Mouse (Mus musculus): Measurements from ENCODE around the gene Apol8.

Gene Apol8

DNA sequence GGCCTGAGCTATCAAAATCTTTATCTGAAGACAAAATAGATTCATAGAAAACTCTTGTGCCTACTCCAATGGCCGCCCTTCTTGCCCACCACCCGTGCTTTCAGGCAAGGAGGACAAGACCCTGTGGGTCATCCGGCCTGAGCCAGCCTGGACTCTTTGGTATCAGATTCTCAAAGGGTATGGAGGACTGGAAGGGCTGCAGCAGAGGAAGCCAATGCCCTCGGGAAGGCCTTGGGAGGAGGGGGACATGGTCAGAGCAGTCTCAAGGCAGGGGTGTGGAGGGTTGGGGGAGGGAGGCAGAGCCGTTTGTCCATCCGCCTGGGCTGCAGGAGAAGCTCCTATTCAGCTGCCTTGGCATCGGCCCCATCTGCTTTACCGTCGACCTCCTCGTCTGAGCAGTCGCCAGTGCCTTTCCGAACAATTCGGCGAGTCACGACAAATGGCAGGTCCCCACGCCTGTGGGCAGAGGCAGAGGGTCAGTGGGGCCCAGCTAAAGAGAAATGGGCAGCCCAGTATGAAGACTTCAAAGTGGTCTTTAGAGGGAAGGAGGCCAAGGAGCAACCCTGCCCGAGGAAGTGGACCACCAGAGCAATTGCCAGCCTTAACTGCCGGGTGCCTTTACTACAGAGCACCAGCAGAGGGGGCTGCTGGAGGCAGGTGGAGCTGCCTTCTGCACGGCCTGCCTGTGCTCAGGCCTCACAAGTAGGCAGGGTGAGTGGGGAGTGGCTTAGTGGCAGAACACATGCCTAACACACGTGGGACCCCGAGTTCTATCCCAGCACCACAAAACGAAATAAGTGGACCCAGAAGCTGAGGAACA is 5.0 kb upstream of the Apol8 start:
- in situ Hi-C loops (cut with MboI; ENCODE audit: low pct_unique_long_range_greater_than_20kb in 1 of 2, low sequenced_read_pairs in 2 of 2, unreplicated experiment in 1 of 2), result no loop called here

DNA sequence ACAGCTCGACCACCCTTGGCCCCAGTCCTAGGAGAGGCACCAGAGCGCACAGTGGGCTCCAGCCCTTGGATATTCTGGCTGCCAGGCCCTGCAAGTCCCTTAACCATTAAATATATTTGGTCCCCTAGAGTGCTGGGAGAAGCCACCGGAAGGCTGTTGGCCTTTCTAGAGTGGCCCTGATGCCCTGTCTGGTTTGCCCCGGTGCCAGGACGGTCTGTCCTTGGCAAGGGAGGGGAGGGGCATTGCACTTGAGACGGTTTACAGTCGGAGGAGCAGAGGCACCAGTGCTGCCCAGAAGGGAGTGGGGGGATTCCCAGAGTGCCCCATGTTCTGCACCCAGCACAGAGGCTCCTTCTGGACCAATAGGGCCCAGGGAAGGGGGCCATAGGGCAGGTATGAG is 4.3 kb upstream of the Apol8 start:
- in situ Hi-C loops (cut with MboI; ENCODE audit: low pct_unique_long_range_greater_than_20kb in 1 of 2, low sequenced_read_pairs in 2 of 2, unreplicated experiment in 1 of 2), result no loop called here

DNA sequence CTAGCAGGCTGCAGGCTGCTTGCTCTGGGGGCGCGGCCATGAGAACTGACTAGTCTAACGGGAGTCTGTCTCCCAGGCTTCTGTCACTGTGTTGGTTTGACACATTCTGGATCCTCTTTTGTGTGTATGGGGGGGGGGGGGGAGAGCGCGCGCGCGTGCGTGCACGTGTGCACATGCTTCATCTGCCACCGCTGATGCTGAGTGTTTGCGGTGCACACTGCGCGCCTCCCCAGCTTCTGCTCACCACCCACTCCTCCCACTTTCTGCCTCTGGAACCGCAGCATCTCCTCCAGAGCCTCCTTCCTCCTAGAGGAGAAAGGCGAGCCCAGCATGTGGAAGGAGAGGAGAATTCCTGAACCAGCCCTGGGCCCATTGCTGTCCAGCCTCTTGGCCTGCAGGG is 3.2 kb upstream of the Apol8 start:
- in situ Hi-C loops (cut with MboI; ENCODE audit: low pct_unique_long_range_greater_than_20kb in 1 of 2, low sequenced_read_pairs in 2 of 2, unreplicated experiment in 1 of 2), result no loop called here

DNA sequence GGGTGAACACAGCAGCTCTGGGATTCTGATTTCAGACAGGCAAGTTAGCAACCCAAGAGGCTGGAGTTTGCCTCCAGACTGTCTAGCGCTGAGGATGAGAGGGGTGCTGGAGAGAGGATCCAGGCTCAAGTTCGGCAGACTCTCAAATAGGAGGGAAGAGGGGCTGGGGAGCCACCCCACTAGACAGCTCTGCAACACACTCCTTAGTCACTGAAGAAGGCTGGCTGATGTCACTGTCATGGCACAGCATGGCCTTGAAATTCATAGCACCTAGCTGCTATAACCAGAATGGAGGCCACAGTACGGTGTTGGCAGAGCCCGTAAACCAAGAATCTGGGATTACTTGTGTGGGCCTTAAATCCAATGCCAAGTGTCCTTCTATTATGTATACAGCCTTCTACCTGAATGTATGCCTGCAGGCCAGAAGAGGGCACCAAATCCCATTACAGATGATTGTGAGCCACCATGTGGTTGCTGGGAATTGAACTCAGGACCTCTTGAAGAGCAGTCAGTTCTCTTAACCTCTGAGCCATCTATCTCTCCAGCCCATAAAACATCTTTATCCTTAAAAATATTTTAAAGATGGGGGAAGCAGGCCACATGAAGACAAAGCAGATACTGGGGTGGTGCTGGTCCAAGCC is 903 bp upstream of the Apol8 start:
- in situ Hi-C loops (cut with MboI; ENCODE audit: low pct_unique_long_range_greater_than_20kb in 1 of 2, low sequenced_read_pairs in 2 of 2, unreplicated experiment in 1 of 2), result no loop called here

DNA sequence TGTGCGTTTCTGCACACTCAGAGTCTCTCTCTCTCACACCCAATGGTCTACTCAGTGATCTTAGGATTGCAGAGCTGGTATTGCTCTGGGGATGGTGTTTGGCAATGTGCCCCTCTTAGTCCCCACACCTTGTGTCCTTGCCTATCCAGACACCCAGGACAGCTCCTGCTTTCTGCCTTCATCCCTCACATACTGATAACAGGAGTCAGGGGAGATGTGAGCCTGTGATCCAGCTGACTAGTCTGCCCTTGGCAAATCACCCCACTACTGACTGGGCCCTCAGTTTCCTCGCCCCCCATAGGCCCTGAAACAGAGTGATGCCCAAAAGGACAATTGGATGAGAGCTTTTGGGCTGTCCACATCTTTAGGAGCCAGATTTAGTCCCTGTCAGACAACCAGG is 722 bp downstream of the Apol8 start:
- in situ Hi-C loops (cut with MboI; ENCODE audit: low pct_unique_long_range_greater_than_20kb in 1 of 2, low sequenced_read_pairs in 2 of 2, unreplicated experiment in 1 of 2), result no loop called here

DNA sequence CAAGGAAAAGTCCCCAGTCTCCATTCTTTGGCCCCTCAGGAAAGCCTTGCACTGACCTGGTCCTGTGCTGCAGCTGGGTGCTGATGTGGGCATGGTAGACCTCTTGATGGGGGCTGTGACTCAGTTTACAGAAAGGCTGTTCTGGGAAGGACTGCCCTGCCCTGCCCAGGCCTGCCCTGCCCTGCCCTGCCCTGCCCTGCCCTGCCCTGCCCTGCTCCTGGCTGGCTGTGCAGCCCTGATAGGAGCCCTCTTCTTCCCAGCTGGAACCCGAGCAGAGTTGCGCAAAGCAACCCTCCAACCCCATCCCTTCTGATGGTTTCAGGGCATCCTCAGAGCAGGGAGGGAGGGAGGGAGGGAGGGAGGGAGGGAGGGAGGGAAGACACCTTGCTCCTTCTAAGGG is 1.7 kb downstream of the Apol8 start:
- in situ Hi-C loops (cut with MboI; ENCODE audit: low pct_unique_long_range_greater_than_20kb in 1 of 2, low sequenced_read_pairs in 2 of 2, unreplicated experiment in 1 of 2), result no loop called here

DNA sequence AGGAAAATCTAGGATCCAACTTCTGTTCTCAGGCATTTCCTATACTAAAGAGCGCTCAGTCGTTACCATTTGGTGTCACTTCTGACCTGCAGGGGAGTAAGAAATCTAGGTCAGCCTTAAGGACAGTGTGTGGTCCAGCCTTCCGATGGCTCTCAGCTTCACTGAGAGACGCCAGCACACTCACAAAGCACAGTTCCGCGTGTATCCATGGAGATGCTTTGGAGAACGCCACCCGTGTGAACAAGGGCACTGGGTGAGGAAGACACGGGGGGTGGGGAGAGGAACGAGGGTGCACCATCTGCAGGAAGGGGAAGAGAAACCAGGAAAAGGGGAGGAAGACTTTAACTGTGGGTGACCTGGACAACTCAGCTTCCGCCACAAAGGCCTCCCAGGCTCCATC is 4.4 kb downstream of the Apol8 start:
- in situ Hi-C loops (cut with MboI; ENCODE audit: low pct_unique_long_range_greater_than_20kb in 1 of 2, low sequenced_read_pairs in 2 of 2, unreplicated experiment in 1 of 2), result no loop called here

DNA sequence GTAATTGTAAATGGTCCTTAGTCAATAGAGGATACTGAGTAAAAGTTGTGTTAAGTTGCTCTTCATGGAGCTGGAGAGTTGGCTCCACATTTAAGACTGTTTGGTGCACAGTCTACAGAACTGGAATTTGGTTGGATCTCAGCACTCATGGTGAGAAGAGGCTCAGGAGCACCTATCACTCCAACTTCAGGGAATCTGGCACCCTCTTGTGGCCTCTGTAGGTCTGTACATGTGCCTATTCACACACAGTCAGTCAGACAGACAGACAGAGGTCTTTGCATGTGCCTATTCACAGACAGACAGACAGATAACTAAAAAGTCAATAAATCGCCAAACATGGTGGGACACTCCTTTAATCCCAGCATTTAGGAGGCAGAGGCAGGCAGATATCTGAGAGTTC is 6.3 kb downstream of the Apol8 start:
- in situ Hi-C loops (cut with MboI; ENCODE audit: low pct_unique_long_range_greater_than_20kb in 1 of 2, low sequenced_read_pairs in 2 of 2, unreplicated experiment in 1 of 2), result no loop called here

DNA sequence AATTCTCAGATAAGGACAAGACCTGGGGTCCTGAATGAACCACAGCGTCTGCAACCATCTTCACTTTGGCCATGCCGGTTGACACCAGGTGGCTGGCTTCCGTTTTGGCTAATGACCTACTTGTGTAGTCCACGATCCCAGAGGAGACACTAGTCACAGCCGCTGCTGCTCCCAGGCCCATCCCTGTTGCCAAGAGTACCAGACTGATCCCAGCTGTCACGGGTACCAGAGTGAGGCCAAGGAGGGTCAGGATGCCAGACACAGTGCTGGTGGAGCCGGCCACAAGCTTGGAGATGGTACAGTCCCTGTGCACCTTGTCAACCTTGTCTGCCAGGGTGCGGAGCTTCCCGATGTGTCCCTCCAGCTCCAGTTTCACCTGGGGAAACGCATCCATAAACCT is 7.1 kb downstream of the Apol8 start:
- in situ Hi-C loops (cut with MboI; ENCODE audit: low pct_unique_long_range_greater_than_20kb in 1 of 2, low sequenced_read_pairs in 2 of 2, unreplicated experiment in 1 of 2), result loop anchor here in 1 of 2 experiments (25.0 kb wide), 1 partner anchor 363 kb away; the partner anchor contains the start of gene Cacng2

DNA sequence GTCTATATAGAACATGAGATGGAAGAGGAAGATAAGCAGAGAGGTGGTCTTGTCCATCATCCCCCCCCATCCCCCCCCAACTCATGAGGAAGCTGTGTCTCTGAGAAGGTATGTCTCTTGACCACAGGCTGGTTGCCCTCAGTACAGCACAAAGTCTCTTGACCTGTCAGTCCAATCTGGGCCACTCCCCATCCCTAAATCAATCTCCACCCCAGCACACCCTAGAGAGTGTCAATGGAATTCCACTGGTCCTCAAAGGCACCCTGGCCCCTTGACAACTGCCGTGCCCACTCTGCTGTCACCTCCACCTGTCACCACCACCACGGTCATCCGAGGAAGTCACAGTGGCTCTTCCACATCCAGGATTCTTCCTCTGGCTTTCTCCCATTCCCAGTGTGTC is 8.4 kb downstream of the Apol8 start:
- in situ Hi-C loops (cut with MboI; ENCODE audit: low pct_unique_long_range_greater_than_20kb in 1 of 2, low sequenced_read_pairs in 2 of 2, unreplicated experiment in 1 of 2), result loop anchor here in 1 of 2 experiments (25.0 kb wide), 1 partner anchor 364 kb away; the partner anchor contains the start of gene Cacng2

DNA sequence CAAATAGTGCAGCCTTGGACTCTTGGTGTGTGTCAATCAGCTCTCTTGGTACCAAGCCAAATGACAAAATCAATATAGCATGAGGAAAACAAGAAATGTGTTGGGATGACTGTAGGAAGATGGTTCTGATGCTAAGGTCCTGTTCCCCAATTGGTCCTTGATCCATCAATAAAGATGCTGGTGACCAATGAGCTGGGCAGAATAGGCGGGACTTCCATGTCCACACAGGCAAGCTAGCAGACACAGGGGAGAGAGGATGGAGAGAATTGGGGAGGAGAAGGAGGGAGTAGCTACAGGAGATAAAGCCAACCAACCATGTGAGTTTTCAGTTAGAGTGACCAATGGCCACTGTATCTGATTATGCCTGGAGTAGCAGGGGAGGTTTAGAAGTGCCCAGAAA is 10.5 kb downstream of the Apol8 start:
- in situ Hi-C loops (cut with MboI; ENCODE audit: low pct_unique_long_range_greater_than_20kb in 1 of 2, low sequenced_read_pairs in 2 of 2, unreplicated experiment in 1 of 2), result loop anchor here in 1 of 2 experiments (25.0 kb wide), 1 partner anchor 366 kb away; the partner anchor contains the start of gene Cacng2

DNA sequence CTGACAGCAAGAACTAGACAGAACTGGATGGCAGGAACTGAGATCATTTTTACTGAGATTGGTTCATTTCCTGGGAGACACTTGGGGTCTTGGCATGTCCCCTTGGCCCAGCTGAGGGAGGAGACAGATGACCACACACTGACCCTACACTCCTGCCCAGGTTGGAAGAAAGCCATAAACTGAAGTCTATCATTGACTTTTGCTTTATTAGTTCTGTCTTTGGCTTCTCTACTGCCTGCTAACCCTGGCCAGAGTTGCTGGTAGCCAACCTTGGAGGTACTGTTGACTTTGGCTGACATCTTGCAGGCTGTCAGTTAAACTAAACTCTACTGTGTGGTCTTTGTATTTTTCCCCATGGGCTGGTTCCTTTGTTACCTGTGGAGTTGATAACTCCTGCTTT is 11.7 kb downstream of the Apol8 start:
- in situ Hi-C loops (cut with MboI; ENCODE audit: low pct_unique_long_range_greater_than_20kb in 1 of 2, low sequenced_read_pairs in 2 of 2, unreplicated experiment in 1 of 2), result loop anchor here in 1 of 2 experiments (25.0 kb wide), 1 partner anchor 367 kb away; the partner anchor contains the start of gene Cacng2

DNA sequence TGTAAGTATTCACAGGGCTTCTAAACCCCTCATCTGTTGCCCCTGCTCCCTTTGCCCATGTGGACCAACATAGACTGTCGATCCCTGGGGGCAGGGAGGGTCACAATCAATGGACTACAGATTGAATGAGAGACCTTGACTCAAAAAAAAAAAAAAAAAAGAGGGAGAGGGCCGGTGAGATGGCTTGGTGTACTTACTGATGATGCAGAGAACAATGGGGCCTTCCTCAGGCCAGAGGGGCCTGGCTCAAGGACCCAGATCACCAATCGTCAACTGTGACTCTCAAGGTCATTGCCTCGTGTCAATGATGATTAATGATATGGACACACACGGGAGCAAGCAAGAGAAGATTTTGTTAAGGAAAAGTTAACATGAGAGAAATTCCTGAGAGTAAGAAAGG is 12.2 kb downstream of the Apol8 start:
- in situ Hi-C loops (cut with MboI; ENCODE audit: low pct_unique_long_range_greater_than_20kb in 1 of 2, low sequenced_read_pairs in 2 of 2, unreplicated experiment in 1 of 2), result loop anchor here in 1 of 2 experiments (25.0 kb wide), 1 partner anchor 368 kb away; the partner anchor contains the start of gene Cacng2

DNA sequence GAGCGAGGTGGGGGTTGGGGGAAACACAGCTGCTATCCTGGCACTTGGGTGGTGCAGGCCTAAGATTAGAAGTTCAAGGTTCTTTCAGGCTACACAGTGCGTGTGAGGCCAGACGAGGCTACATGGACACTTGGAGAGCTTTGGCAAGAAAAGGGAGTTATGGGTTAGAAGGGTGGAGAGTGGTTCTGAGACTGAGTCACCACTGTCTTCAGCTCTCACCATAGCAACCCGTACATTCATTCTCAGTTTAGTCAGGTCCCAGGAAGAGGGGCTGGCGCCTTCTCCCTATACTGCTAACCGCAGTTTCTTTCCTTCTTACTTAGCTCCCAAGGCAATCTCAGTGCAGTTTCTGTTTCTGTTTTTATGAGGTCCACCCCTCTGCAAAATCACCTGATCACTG is 15.2 kb downstream of the Apol8 start:
- in situ Hi-C loops (cut with MboI; ENCODE audit: low pct_unique_long_range_greater_than_20kb in 1 of 2, low sequenced_read_pairs in 2 of 2, unreplicated experiment in 1 of 2), result loop anchor here in 1 of 2 experiments (25.0 kb wide), 1 partner anchor 371 kb away; the partner anchor contains the start of gene Cacng2

DNA sequence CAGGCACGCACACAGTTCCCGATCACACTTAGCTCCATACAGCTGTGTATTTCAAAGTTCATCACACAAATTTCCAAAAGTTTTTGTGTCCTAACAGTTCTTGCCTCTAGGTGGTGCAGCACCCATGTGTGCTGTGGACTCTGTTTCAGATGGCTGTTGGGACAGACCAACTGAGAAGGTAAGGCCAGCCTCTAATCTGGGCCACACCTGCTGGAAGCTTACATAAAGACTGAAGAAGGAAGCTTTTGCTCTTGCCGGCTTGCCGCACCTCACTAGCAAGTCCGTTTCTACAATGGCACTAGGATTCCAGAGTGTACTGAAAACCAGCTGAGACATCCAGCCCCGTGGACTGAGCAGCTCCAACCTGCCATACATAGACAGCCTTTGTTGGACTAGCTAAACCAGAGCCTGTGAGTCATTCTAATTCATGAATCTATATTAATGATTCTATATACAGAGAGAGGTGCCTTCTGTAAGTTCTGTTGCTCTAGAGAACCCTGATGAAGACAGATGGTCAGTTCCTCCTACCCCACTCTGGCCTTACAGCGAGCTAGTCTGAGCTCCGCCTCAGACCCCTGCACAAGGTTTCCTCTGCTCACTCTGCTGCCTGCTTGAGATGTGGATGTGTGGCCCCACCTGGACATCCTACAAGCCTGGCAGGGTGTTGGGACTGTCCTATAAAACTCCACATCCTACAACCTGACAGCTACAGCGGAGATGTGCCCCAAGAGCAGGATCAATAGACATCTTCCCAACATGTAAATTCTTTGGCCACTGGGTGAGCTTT is 16.1 kb downstream of the Apol8 start:
- in situ Hi-C loops (cut with MboI; ENCODE audit: low pct_unique_long_range_greater_than_20kb in 1 of 2, low sequenced_read_pairs in 2 of 2, unreplicated experiment in 1 of 2), result loop anchor here in 1 of 2 experiments (25.0 kb wide), 1 partner anchor 372 kb away; the partner anchor contains the start of gene Cacng2

DNA sequence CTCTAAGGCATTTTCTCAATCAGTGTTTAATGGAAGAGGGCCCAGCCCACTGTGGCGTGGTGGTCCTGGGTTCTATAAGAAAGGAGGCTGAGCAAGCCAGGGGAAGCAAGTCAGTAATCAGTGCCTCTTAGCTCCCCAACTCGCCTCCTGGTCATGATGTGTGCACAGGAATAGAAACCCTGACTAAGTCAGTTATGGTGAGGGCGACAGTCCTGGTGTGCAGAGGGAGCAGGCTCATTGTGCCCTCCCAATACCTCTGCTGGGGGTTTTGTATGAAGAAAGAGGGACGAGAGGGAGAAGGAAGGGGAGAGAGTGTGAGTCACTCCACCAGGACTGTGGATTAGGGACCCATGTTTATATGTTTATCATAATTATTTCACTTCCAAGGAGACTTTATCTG is 22.9 kb downstream of the Apol8 start:
- in situ Hi-C loops (cut with MboI; ENCODE audit: low pct_unique_long_range_greater_than_20kb in 1 of 2, low sequenced_read_pairs in 2 of 2, unreplicated experiment in 1 of 2), result loop anchor here in 1 of 2 experiments (25.0 kb wide), 1 partner anchor 378 kb away; the partner anchor contains the start of gene Cacng2

DNA sequence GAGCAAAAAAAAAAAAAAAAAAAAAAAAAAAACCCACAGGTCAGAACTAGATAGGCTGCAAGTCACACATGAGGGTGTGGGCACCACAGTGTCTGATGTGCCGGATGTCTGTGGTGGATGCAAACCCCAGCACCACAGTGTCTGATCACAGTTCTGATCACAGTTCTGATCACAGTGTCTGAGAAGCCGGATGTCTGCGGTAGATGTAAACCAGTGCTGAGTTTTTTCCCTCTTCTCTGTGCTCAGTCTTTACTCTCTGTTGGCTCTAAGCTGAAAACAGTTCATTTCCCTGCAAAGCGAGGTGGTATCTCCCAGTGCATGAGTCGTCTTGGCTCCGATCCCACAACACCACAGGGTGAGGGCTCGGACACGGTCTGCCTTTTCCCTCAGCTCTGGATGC is 23.4 kb downstream of the Apol8 start:
- in situ Hi-C loops (cut with MboI; ENCODE audit: low pct_unique_long_range_greater_than_20kb in 1 of 2, low sequenced_read_pairs in 2 of 2, unreplicated experiment in 1 of 2), result loop anchor here in 1 of 2 experiments (25.0 kb wide), 1 partner anchor 379 kb away; the partner anchor contains the start of gene Cacng2

DNA sequence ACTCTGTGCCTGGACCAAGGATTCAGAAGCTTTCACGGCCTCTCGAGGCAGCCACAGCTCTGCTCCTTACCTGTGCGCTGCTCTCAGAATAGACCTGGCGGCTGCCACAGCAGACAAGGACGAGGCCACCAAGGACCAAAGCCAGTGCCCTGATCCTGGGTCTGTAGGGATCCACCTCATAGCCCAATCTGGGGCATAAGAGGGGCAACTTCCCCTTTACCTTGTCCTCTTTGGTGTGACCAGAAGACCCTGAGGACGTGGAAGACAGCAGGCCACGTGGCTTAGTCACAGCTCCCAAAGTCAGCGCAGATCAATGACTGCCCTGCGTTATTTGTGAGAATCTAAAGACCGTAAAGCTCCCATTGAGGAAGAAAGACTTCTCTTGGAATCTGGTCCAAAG is 24.0 kb downstream of the Apol8 start:
- in situ Hi-C loops (cut with MboI; ENCODE audit: low pct_unique_long_range_greater_than_20kb in 1 of 2, low sequenced_read_pairs in 2 of 2, unreplicated experiment in 1 of 2), result loop anchor here in 1 of 2 experiments (25.0 kb wide), 1 partner anchor 379 kb away; the partner anchor contains the start of gene Cacng2
